Mouse (Mus musculus): ENCODE results near the gene Sod1. TPM values are rescaled to one million over a fixed set of nuclear protein-coding genes. Genes with fewer than 3 reads are reported as not detected.
A peak's percentile ranks its signal among the peaks of the same experiment; 100 is the strongest.
"Not testable (repeated sequence)": the region's sequence is repeated elsewhere in the genome, so short reads cannot be mapped to it uniquely, and the experiment has no call there.

The Sod1 gene
- total RNA-seq, 2 experiments from 2014 or later, result 292 to 307 TPM

- no peak for TF ChIP-seq CTCF (IDR thresholded peaks at IDR 0.05)
- intact Hi-C loops (cut with DNase I), result no loop called here
- Histone ChIP-seq H3K4me3 (no peak overlapping the region), H3K27ac (no peak overlapping the region)
- DNase-seq, result no peak
Measured at GRCm38 (mm10) chr16:90214731-90215565, 5.6 kb upstream of the Sod1 start.

GRCm38 (mm10) chr16:90215879-90216278, 4.7 kb upstream of the Sod1 start:
- H3K27ac ChIP-seq; intact Hi-C loops (cut with DNase I); DNase-seq; H3K4me3 ChIP-seq: not testable (repeated sequence)

- no peak for TF ChIP-seq CTCF (IDR thresholded peaks at IDR 0.05)
- no peak overlapping the region for H3K4me3 ChIP-seq
- intact Hi-C loops (cut with DNase I), result no loop called here
- no peak overlapping the region for H3K27ac ChIP-seq
- DNase-seq, result no peak
Measured at GRCm38 (mm10) chr16:90216414-90216813, 4.1 kb upstream of the Sod1 start.

GRCm38 (mm10) chr16:90217356-90217755, 3.2 kb upstream of the Sod1 start:
- TF ChIP-seq CTCF (IDR thresholded peaks at IDR 0.05), result no peak
- intact Hi-C loops (cut with DNase I), result no loop called here
- H3K27ac ChIP-seq, result no peak overlapping the region
- no peak for DNase-seq
- H3K4me3 ChIP-seq, result no peak overlapping the region

- intact Hi-C loops (cut with DNase I), result no loop called here
- TF ChIP-seq CTCF (IDR thresholded peaks at IDR 0.05), result no peak
- Histone ChIP-seq H3K27ac (no peak overlapping the region), H3K4me3 (no peak overlapping the region)
- DNase-seq, result no peak
Measured at GRCm38 (mm10) chr16:90217926-90218325, 2.6 kb upstream of the Sod1 start.

- intact Hi-C loops (cut with DNase I); H3K27ac ChIP-seq; DNase-seq; H3K4me3 ChIP-seq: not testable (repeated sequence)
Measured at GRCm38 (mm10) chr16:90219445-90219844, 1.1 kb upstream of the Sod1 start.

- intact Hi-C loops (cut with DNase I), result loop anchor here (2.0 to 5.0 kb wide), 2 partner anchors 46 to 62 kb away; no protein-coding TSS in a partner anchor
- peak; percentile 84 for DNase-seq
- Histone ChIP-seq H3K27ac (peak overlapping the region; percentile 98), H3K4me3 (peak overlapping the region; percentile 95)
- no peak for TF ChIP-seq CTCF (IDR thresholded peaks at IDR 0.05)
Measured at GRCm38 (mm10) chr16:90220892-90221431, 408 bp downstream of the Sod1 start.

- TF ChIP-seq CTCF (IDR thresholded peaks at IDR 0.05), result no peak
- no peak for DNase-seq
- Histone ChIP-seq H3K4me3 (peak overlapping the region; percentile 95), H3K27ac (peak overlapping the region; percentile 98)
- intact Hi-C loops (cut with DNase I), result loop anchor here (2.0 to 5.0 kb wide), 2 partner anchors 46 to 61 kb away; no protein-coding TSS in a partner anchor
Measured at GRCm38 (mm10) chr16:90221441-90222070, 1.0 kb downstream of the Sod1 start.

GRCm38 (mm10) chr16:90229897-90230296, 9.3 kb downstream of the Sod1 start:
- no peak for DNase-seq
- intact Hi-C loops (cut with DNase I), result no loop called here
- no peak for TF ChIP-seq CTCF (IDR thresholded peaks at IDR 0.05)
- no peak overlapping the region for H3K4me3 ChIP-seq
- H3K27ac ChIP-seq, result no peak overlapping the region

GRCm38 (mm10) chr16:90231302-90231701, 10.7 kb downstream of the Sod1 start:
- no peak for TF ChIP-seq CTCF (IDR thresholded peaks at IDR 0.05)
- intact Hi-C loops (cut with DNase I), result no loop called here
- Histone ChIP-seq H3K4me3 (no peak overlapping the region), H3K27ac (no peak overlapping the region)
- DNase-seq, result no peak

- TF ChIP-seq CTCF (IDR thresholded peaks at IDR 0.05), result no peak
- intact Hi-C loops (cut with DNase I), result no loop called here
- Histone ChIP-seq H3K4me3 (no peak overlapping the region), H3K27ac (no peak overlapping the region)
- DNase-seq, result no peak
Measured at GRCm38 (mm10) chr16:90233702-90234101, 13.1 kb downstream of the Sod1 start.

GRCm38 (mm10) chr16:90234617-90235016, 14.1 kb downstream of the Sod1 start:
- Histone ChIP-seq H3K27ac (no peak overlapping the region), H3K4me3 (no peak overlapping the region)
- no peak for TF ChIP-seq CTCF (IDR thresholded peaks at IDR 0.05)
- intact Hi-C loops (cut with DNase I), result no loop called here
- no peak for DNase-seq

- no peak for TF ChIP-seq CTCF (IDR thresholded peaks at IDR 0.05)
- DNase-seq, result no peak
- Histone ChIP-seq H3K27ac (no peak overlapping the region), H3K4me3 (no peak overlapping the region)
- intact Hi-C loops (cut with DNase I), result no loop called here
Measured at GRCm38 (mm10) chr16:90235188-90235587, 14.6 kb downstream of the Sod1 start.
